ENCODE assay signal across 1 mouse cellular context in the genomic region with DNA sequence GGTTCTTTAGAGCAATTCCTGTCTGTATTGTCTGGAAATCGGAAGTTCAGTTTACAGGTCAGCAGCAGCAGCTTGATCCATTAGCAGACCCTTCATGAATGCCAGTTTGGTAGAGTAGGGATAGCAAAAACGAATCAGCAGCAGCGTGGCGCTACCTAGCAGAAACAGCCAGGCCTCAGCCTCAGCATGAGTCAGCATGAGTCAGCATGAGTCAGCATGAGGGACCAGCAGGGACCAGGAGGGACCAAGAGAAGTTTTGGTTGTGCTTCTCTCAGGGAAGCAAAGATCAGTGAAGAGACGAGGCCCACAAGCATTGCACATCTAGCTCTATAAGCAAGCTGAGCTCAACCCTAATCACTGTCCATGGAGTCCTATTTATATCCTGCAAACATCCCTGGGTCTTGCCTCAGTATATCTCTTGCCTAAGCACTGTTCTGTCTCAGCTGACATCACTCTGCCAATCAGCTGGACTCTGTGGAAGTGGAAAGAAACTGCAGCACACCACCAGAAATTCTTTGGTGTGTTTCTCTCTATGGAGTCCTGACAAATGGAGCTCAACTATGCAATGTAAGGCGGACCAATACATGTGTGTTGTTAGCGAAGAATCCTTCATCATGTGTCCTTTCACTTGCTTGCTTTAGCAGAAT.
TF ChIP-seq lines count a peak whose summit lies in the region.

No protein-coding gene starts in this region.

TF ChIP-seq in MEL, 35 proteins besides CTCF, POLR2A, EP300 and RAD21 (continued from another document):
- TF ChIP-seq MEF2A (IDR thresholded peaks at IDR 0.05; ENCODE audit: extremely low read depth, insufficient replicate concordance, low read depth, low read length, poor library complexity, severe bottlenecking), result no peak
- no peak for TF ChIP-seq ZKSCAN1 (IDR thresholded peaks at IDR 0.05; ENCODE audit: low read depth, low read length)
- no peak for TF ChIP-seq KAT2A (conservative IDR thresholded peaks at IDR 0.05; ENCODE audit: low read depth, low read length)
